Mouse (Mus musculus) ES-Bruce4 (cell line): ENCODE measurements around the gene Kctd2.

Experiments
- CTCF ChIP-seq: IDR thresholded peaks from one replicate; pipeline ENCODE4 v1.8.1; 2011; ENCODE audit warnings: low read depth, low read length
- EP300 ChIP-seq: IDR thresholded peaks from 2 replicates; pipeline ENCODE4 v1.6.1; 2011; ENCODE audit warnings: low read depth, low read length; ENCODE audit not compliant: insufficient read depth
- POLR2A ChIP-seq: IDR thresholded peaks from one replicate; pipeline ENCODE4 v1.8.1; 2011; ENCODE audit warnings: low read length; ENCODE audit not compliant: insufficient read depth

DNA sequence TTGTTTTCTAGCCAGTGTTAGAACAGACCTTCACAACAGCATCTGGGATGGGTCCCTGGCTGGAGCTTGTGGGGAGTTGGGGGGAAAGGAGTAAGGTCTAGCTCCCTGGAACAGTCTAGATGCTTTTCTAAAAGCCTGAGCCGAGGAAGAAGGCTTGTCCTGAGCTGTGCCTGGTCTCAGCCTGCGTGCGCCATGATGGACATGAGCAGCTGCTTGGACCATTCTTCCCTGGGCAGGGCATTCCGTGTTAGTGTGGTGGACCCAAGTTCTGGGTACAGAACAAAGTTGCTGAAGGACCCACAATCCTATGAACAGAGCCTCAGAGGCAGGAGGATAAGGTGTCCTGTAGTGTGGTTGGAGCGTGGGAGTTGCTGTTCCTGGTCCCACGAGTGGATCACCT, 10.6 kb downstream of the Kctd2 start:
- TF ChIP-seq EP300: no peak
- TF ChIP-seq POLR2A: no peak
- no peak for TF ChIP-seq CTCF
